Mouse (Mus musculus): ENCODE data around the gene Entpd8. TPM values are rescaled to one million over a fixed set of nuclear protein-coding genes. Genes with fewer than 3 reads are reported as not detected.

Entpd8 gene
- polyA plus RNA-seq, 1 experiment from 2014 or later = 5.3 TPM

- WGBS (ENCODE audit: insufficient replicate concordance) = 31% methylated on average over 7 of the region's 7 CpGs
- H3K27me3 ChIP-seq = no peaks in the 10 kb centered on the region
These were observed 40.9 kb downstream of the Entpd8 start for GRCm38 (mm10) chr2:25120963-25121362.

GRCm38 (mm10) chr2:25122666-25123065 is 42.6 kb downstream of the Entpd8 start:
- Histone ChIP-seq H3K4me3 (replicated peaks) (no peak overlapping the region), H3K27ac (replicated peaks) (no peak overlapping the region), H3K9me3 (replicated peaks) (no peaks in the 10 kb centered on the region), H3K9ac (no peak overlapping the region), H3K4me2 (no peak overlapping the region), H3K36me3 (replicated peaks) (no peaks in the 10 kb centered on the region), H3K27me3 (no peaks in the 10 kb centered on the region), H3K4me1 (replicated peaks) (peaks cover 41% of the 10 kb centered on the region)
- ATAC-seq (ENCODE audit: insufficient read depth) = no peak
- WGBS (ENCODE audit: insufficient replicate concordance) = 53% methylated on average over 2 of the region's 2 CpGs

More at GRCm38 (mm10) chr2:25120963-25121362, 40.9 kb downstream of the Entpd8 start:
- Histone ChIP-seq H3K4me3 (replicated peaks) (no peak overlapping the region), H3K9me3 (replicated peaks) (no peaks in the 10 kb centered on the region), H3K9ac (no peak overlapping the region), H3K27ac (replicated peaks) (no peak overlapping the region), H3K4me2 (no peak overlapping the region), H3K4me1 (replicated peaks) (peaks cover 31% of the 10 kb centered on the region), H3K36me3 (replicated peaks) (no peaks in the 10 kb centered on the region)
- no peak for ATAC-seq (ENCODE audit: insufficient read depth)

- H3K4me3 ChIP-seq (replicated peaks) = no peak overlapping the region
- no peak overlapping the region for H3K9ac ChIP-seq
- no peak for ATAC-seq (ENCODE audit: insufficient read depth)
- H3K4me2 ChIP-seq = no peak overlapping the region
- no peaks in the 10 kb centered on the region for H3K27me3 ChIP-seq
- H3K27ac ChIP-seq (replicated peaks) = no peak overlapping the region
- H3K4me1 ChIP-seq (replicated peaks) = peaks cover 46% of the 10 kb centered on the region
- H3K9me3 ChIP-seq (replicated peaks) = no peaks in the 10 kb centered on the region
- H3K36me3 ChIP-seq (replicated peaks) = no peaks in the 10 kb centered on the region
- 35% methylated on average over 5 of the region's 5 CpGs for WGBS (ENCODE audit: insufficient replicate concordance)
These were observed 43.4 kb downstream of the Entpd8 start for GRCm38 (mm10) chr2:25123527-25123926.

- H3K9me3 ChIP-seq (replicated peaks) = no peaks in the 10 kb centered on the region
- no peak for ATAC-seq (ENCODE audit: insufficient read depth)
- no peaks in the 10 kb centered on the region for H3K27me3 ChIP-seq
- H3K9ac ChIP-seq = no peak overlapping the region
- peaks cover 50% of the 10 kb centered on the region for H3K4me1 ChIP-seq (replicated peaks)
- no peaks in the 10 kb centered on the region for H3K36me3 ChIP-seq (replicated peaks)
- no peak overlapping the region for H3K4me2 ChIP-seq
- no peak overlapping the region for H3K4me3 ChIP-seq (replicated peaks)
- 37% methylated on average over 3 of the region's 3 CpGs for WGBS (ENCODE audit: insufficient replicate concordance)
- no peak overlapping the region for H3K27ac ChIP-seq (replicated peaks)
These were observed 44.3 kb downstream of the Entpd8 start for GRCm38 (mm10) chr2:25124411-25124810.

- Histone ChIP-seq H3K4me2 (no peak overlapping the region), H3K36me3 (replicated peaks) (no peaks in the 10 kb centered on the region), H3K9ac (no peak overlapping the region), H3K4me3 (replicated peaks) (no peak overlapping the region), H3K9me3 (replicated peaks) (no peaks in the 10 kb centered on the region), H3K4me1 (replicated peaks) (peaks cover 51% of the 10 kb centered on the region), H3K27me3 (no peaks in the 10 kb centered on the region), H3K27ac (replicated peaks) (no peak overlapping the region)
- 80% methylated on average over 6 of the region's 6 CpGs for WGBS (ENCODE audit: insufficient replicate concordance)
- no peak for ATAC-seq (ENCODE audit: insufficient read depth)
These were observed 45.0 kb downstream of the Entpd8 start for GRCm38 (mm10) chr2:25125146-25125545.

- H3K4me2 ChIP-seq = no peak overlapping the region
- no peaks in the 10 kb centered on the region for H3K9me3 ChIP-seq (replicated peaks)
- ATAC-seq (ENCODE audit: insufficient read depth) = no peak
- H3K27ac ChIP-seq (replicated peaks) = no peak overlapping the region
- H3K4me1 ChIP-seq (replicated peaks) = peaks cover 63% of the 10 kb centered on the region
- H3K4me3 ChIP-seq (replicated peaks) = no peak overlapping the region
- H3K27me3 ChIP-seq = no peaks in the 10 kb centered on the region
- H3K9ac ChIP-seq = no peak overlapping the region
- no peaks in the 10 kb centered on the region for H3K36me3 ChIP-seq (replicated peaks)
- 70% methylated on average over 19 of the region's 19 CpGs for WGBS (ENCODE audit: insufficient replicate concordance)
These were observed 46.2 kb downstream of the Entpd8 start for GRCm38 (mm10) chr2:25126011-25127010.

- 0 out of 2 replicates have a peak, but pooled peaks have one; percentile 29 for ATAC-seq (ENCODE audit: insufficient read depth)
- Histone ChIP-seq H3K4me3 (replicated peaks) (no peak overlapping the region), H3K27ac (replicated peaks) (no peak overlapping the region), H3K36me3 (replicated peaks) (no peaks in the 10 kb centered on the region), H3K4me1 (replicated peaks) (peaks cover 72% of the 10 kb centered on the region), H3K4me2 (no peak overlapping the region), H3K27me3 (no peaks in the 10 kb centered on the region), H3K9ac (no peak overlapping the region), H3K9me3 (replicated peaks) (no peaks in the 10 kb centered on the region)
- 34% methylated on average over 5 of the region's 5 CpGs for WGBS (ENCODE audit: insufficient replicate concordance)
These were observed 47.1 kb downstream of the Entpd8 start for GRCm38 (mm10) chr2:25127206-25127605.

GRCm38 (mm10) chr2:25128072-25128471 is 48.0 kb downstream of the Entpd8 start:
- 69% methylated on average over 11 of the region's 11 CpGs for WGBS (ENCODE audit: insufficient replicate concordance)
- H3K4me2 ChIP-seq = no peak overlapping the region
- no peak overlapping the region for H3K27ac ChIP-seq (replicated peaks)

GRCm38 (mm10) chr2:25131601-25132000 is 51.5 kb downstream of the Entpd8 start:
- Histone ChIP-seq H3K27ac (replicated peaks) (peak overlapping the region; percentile 61), H3K4me2 (peak overlapping the region; percentile 46), H3K36me3 (replicated peaks) (no peaks in the 10 kb centered on the region), H3K9ac (no peak overlapping the region), H3K4me1 (replicated peaks) (peaks cover 62% of the 10 kb centered on the region), H3K27me3 (no peaks in the 10 kb centered on the region), H3K9me3 (replicated peaks) (no peaks in the 10 kb centered on the region), H3K4me3 (replicated peaks) (no peak overlapping the region)
- peak; percentile 81 for ATAC-seq (ENCODE audit: insufficient read depth)
- 21% methylated on average over 9 of the region's 9 CpGs for WGBS (ENCODE audit: insufficient replicate concordance)

More at GRCm38 (mm10) chr2:25128072-25128471, 48.0 kb downstream of the Entpd8 start:
- no peaks in the 10 kb centered on the region for H3K9me3 ChIP-seq (replicated peaks)
- H3K36me3 ChIP-seq (replicated peaks) = no peaks in the 10 kb centered on the region
- peaks cover 72% of the 10 kb centered on the region for H3K4me1 ChIP-seq (replicated peaks)
- no peak overlapping the region for H3K9ac ChIP-seq
- H3K27me3 ChIP-seq = no peaks in the 10 kb centered on the region
- no peak overlapping the region for H3K4me3 ChIP-seq (replicated peaks)
- no peak for ATAC-seq (ENCODE audit: insufficient read depth)
